Mouse (Mus musculus) NIH3T3 (cell line): ENCODE results near the gene Samd5.

ENCODE experiments used
- DNase-seq: peaks from one replicate; pipeline ENCODE4 v3.0.0-alpha.2; 2012; ENCODE audit warnings: low read depth

The Samd5 gene

GRCm38 (mm10) chr10:9574135-9574534, 100.9 kb downstream of the Samd5 start:
- no peak for DNase-seq
